Comparison of ENCODE assay signal across 18 mouse cellular contexts in the genomic region with DNA sequence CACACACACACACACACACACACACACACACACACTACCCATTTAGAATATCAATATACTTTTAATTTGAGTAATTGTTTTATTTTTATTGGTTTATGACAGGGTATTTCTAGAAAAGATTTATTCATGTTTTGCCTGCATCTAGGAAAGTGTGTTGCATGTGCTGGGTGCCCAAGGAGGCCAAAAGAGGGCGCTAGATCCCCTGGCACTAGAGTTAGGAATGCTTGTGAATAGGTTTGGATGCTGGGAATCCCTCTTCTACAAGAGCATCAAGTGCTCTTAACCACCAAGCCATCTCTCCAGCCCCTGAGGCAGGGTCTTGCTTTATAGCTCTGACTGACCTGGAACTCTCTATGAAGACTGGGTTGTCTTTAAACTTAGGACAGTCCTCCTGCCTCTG. TPM values are rescaled to one million over a fixed set of nuclear protein-coding genes. Genes with fewer than 3 reads are reported as not detected.
A peak's percentile ranks its signal among the peaks of the same experiment; 100 is the strongest.
DNase-seq lines count a peak whose midpoint lies in the region; ATAC-seq and TF ChIP-seq lines count a peak whose summit lies in the region.
"Had no signal": no experiment of that assay in that cellular context is flagged by ENCODE, and none has a peak within 500 bp of the region (broad histone marks: within the 10 kb centered on the region; RNA-seq: fewer than 3 reads in every experiment).

No protein-coding gene starts in this region.

- intact Hi-C loops in heart, adult 2 months (cut with DNase I) = no loop called here

- no peak overlapping the region for H3K4me2 ChIP-seq in liver, embryonic 11.5 days
- no peak overlapping the region for H3K4me2 ChIP-seq in hindbrain, embryonic 14.5 days (replicated peaks)
- H3K4me2 ChIP-seq: heart, embryonic 13.5 days; hindbrain, embryonic 12.5 days; liver, embryonic 15.5 days had no signal

- no peak overlapping the region for H3K4me3 ChIP-seq in heart, adult 2 months
- H3K4me3 ChIP-seq in liver, adult 2 months (ENCODE audit: insufficient read depth, low read depth, low read length) = no peak overlapping the region
- no peak overlapping the region for H3K4me3 ChIP-seq in liver, embryonic 11.5 days (ENCODE audit: low read depth, low read length)
- no peak overlapping the region for H3K4me3 ChIP-seq in E14TG2a.4 (replicated peaks; ENCODE audit: low read length)
- H3K4me3 ChIP-seq in bone marrow, adult 2 months (replicated peaks; ENCODE audit: control insufficient read depth, low read depth, low read length) = no peak overlapping the region
- H3K4me3 ChIP-seq in hindbrain, embryonic 10.5 days = no peak overlapping the region
- H3K4me3 ChIP-seq in hindbrain, embryonic 14.5 days (replicated peaks; ENCODE audit: low read length) = no peak overlapping the region
- H3K4me3 ChIP-seq: heart, embryonic 13.5 days; hindbrain, embryonic 12.5 days; liver, embryonic 15.5 days had no signal

- H3K4me1 ChIP-seq in heart, adult 2 months (ENCODE audit: control insufficient read depth, insufficient read depth, low read length) = no peaks in the 10 kb centered on the region
- peaks cover 17% of the 10 kb centered on the region for H3K4me1 ChIP-seq in liver, adult 2 months (ENCODE audit: control insufficient read depth, insufficient read depth, low read length)
- no peaks in the 10 kb centered on the region for H3K4me1 ChIP-seq in liver, embryonic 11.5 days (replicated peaks; ENCODE audit: control insufficient read depth, insufficient read depth, low read length)
- no peaks in the 10 kb centered on the region for H3K4me1 ChIP-seq in E14TG2a.4 (replicated peaks; ENCODE audit: low read depth, low read length)
- H3K4me1 ChIP-seq in bone marrow, adult 2 months (ENCODE audit: control insufficient read depth, insufficient read depth, low read length) = no peaks in the 10 kb centered on the region
- no peaks in the 10 kb centered on the region for H3K4me1 ChIP-seq in hindbrain, embryonic 10.5 days (replicated peaks)
- no peaks in the 10 kb centered on the region for H3K4me1 ChIP-seq in hindbrain, embryonic 14.5 days (replicated peaks; ENCODE audit: control insufficient read depth, insufficient read depth, low read length)
- H3K4me1 ChIP-seq: heart, embryonic 13.5 days; hindbrain, embryonic 12.5 days; liver, embryonic 15.5 days had no signal

- peak; percentile 32; the same call in 1 of the 2 replicates for TF ChIP-seq CTCF in heart, adult 2 months (IDR thresholded peaks at IDR 0.05)
- TF ChIP-seq CTCF in liver, adult 2 months (IDR thresholded peaks at IDR 0.05; ENCODE audit: low read depth, low read length) = peak; percentile 59
- peak; percentile 96 for TF ChIP-seq CTCF in E14TG2a.4 (conservative IDR thresholded peaks at IDR 0.05; ENCODE audit: low read length)
- peak; percentile 36; the same call in 1 of the 2 replicates for TF ChIP-seq CTCF in bone marrow, adult 2 months (IDR thresholded peaks at IDR 0.05; ENCODE audit: control insufficient read depth, insufficient read depth, low read length)

- TF ChIP-seq EP300 in heart, adult 2 months (IDR thresholded peaks at IDR 0.05; ENCODE audit: insufficient read depth, low read depth, low read length) = no peak

- no peak overlapping the region for H3K27ac ChIP-seq in heart, adult 2 months
- H3K27ac ChIP-seq in liver, adult 2 months (replicated peaks; ENCODE audit: insufficient read depth, low read depth, low read length) = peak overlapping the region; percentile 46
- H3K27ac ChIP-seq in liver, embryonic 11.5 days (ENCODE audit: low read depth, low read length) = no peak overlapping the region
- no peak overlapping the region for H3K27ac ChIP-seq in bone marrow, adult 2 months (ENCODE audit: control insufficient read depth, insufficient read depth, low read depth, low read length, poor library complexity)
- no peak overlapping the region for H3K27ac ChIP-seq in hindbrain, embryonic 10.5 days
- H3K27ac ChIP-seq in hindbrain, embryonic 14.5 days = no peak overlapping the region
- H3K27ac ChIP-seq: heart, embryonic 13.5 days; hindbrain, embryonic 12.5 days; liver, embryonic 15.5 days had no signal

- H3K36me3 ChIP-seq in heart, adult 2 months (ENCODE audit: control insufficient read depth, insufficient read depth, low read length) = no peaks in the 10 kb centered on the region
- H3K36me3 ChIP-seq in liver, adult 2 months (ENCODE audit: control insufficient read depth, insufficient read depth, low read length) = peaks cover 24% of the 10 kb centered on the region
- H3K36me3 ChIP-seq in liver, embryonic 11.5 days (ENCODE audit: control insufficient read depth, insufficient read depth, low read length) = no peaks in the 10 kb centered on the region
- H3K36me3 ChIP-seq in E14TG2a.4 (ENCODE audit: insufficient read depth, low read length) = no peaks in the 10 kb centered on the region
- H3K36me3 ChIP-seq in hindbrain, embryonic 10.5 days = no peaks in the 10 kb centered on the region
- H3K36me3 ChIP-seq in hindbrain, embryonic 14.5 days (replicated peaks; ENCODE audit: control insufficient read depth, insufficient read depth) = no peaks in the 10 kb centered on the region
- H3K36me3 ChIP-seq: heart, embryonic 13.5 days; hindbrain, embryonic 12.5 days; liver, embryonic 15.5 days had no signal

- H3K9ac ChIP-seq in heart, adult 2 months (ENCODE audit: low read depth, low read length) = no peak overlapping the region
- H3K9ac ChIP-seq in liver, adult 2 months (ENCODE audit: low read depth, low read length) = no peak overlapping the region
- H3K9ac ChIP-seq in liver, embryonic 11.5 days (ENCODE audit: low read depth, low read length) = no peak overlapping the region
- no peak overlapping the region for H3K9ac ChIP-seq in hindbrain, embryonic 14.5 days
- H3K9ac ChIP-seq: heart, embryonic 13.5 days; hindbrain, embryonic 12.5 days; liver, embryonic 15.5 days had no signal

- TF ChIP-seq POLR2A in heart, adult 2 months (IDR thresholded peaks at IDR 0.05; ENCODE audit: insufficient read depth, low read depth, low read length) = no peak
- TF ChIP-seq POLR2A in liver, adult 2 months (IDR thresholded peaks at IDR 0.05; ENCODE audit: extremely low read depth, insufficient read depth, low read length) = no peak
- TF ChIP-seq POLR2A in bone marrow, adult 2 months (IDR thresholded peaks at IDR 0.05; ENCODE audit: borderline replicate concordance, control insufficient read depth, low read depth, low read length) = no peak

- ATAC-seq in liver, embryonic 11.5 days (replicated peaks; ENCODE audit: low FRiP score) = no peak
- no peak for ATAC-seq in hindbrain, embryonic 14.5 days (ENCODE audit: low FRiP score)

- DNase-seq in heart, adult 2 months = no peak
- DNase-seq in heart, postnatal 4 days = no peak
- DNase-seq in liver, adult 2 months (ENCODE audit: extremely low read depth, low read depth, low spot score) = peak; percentile 50
- DNase-seq in liver, embryonic 11.5 days (ENCODE audit: low spot score) = no peak
- DNase-seq in hindbrain, embryonic 10.5 days (ENCODE audit: low spot score) = no peak
- no peak for DNase-seq in hindbrain, embryonic 14.5 days (ENCODE audit: low spot score)
- DNase-seq: adrenal gland, postnatal 25 days; B cell, adult 2 months; cerebellum, postnatal 14 days; gastrocnemius, postnatal 36 days; spleen, adult 18-20 months had no signal

- no peaks in the 10 kb centered on the region for H3K27me3 ChIP-seq in heart, adult 2 months (ENCODE audit: control insufficient read depth, insufficient read depth, low read length)
- H3K27me3 ChIP-seq in liver, adult 2 months (ENCODE audit: control insufficient read depth, insufficient read depth, low read length) = no peaks in the 10 kb centered on the region
- H3K27me3 ChIP-seq in liver, embryonic 11.5 days (replicated peaks; ENCODE audit: control insufficient read depth, insufficient read depth, low read length) = no peaks in the 10 kb centered on the region
- H3K27me3 ChIP-seq in E14TG2a.4 (ENCODE audit: insufficient read depth, low read length) = no peaks in the 10 kb centered on the region
- no peaks in the 10 kb centered on the region for H3K27me3 ChIP-seq in hindbrain, embryonic 10.5 days (ENCODE audit: insufficient read depth, poor library complexity, severe bottlenecking)
- no peaks in the 10 kb centered on the region for H3K27me3 ChIP-seq in hindbrain, embryonic 14.5 days (ENCODE audit: control insufficient read depth, insufficient read depth, low read length)
- H3K27me3 ChIP-seq: heart, embryonic 13.5 days; hindbrain, embryonic 12.5 days; liver, embryonic 15.5 days had no signal

- H3K9me3 ChIP-seq in liver, embryonic 11.5 days (ENCODE audit: control insufficient read depth, low read length) = no peaks in the 10 kb centered on the region
- H3K9me3 ChIP-seq in E14TG2a.4 (ENCODE audit: low read length) = no peaks in the 10 kb centered on the region
- no peaks in the 10 kb centered on the region for H3K9me3 ChIP-seq in hindbrain, embryonic 10.5 days
- H3K9me3 ChIP-seq in hindbrain, embryonic 14.5 days (ENCODE audit: control insufficient read depth, low read length) = no peaks in the 10 kb centered on the region
- H3K9me3 ChIP-seq: heart, embryonic 13.5 days; hindbrain, embryonic 12.5 days; liver, embryonic 15.5 days had no signal

- WGBS in heart, adult 2 months = 23% methylated on average over 1 of the region's 1 CpGs
- 29% methylated on average over 1 of the region's 1 CpGs for WGBS in liver, adult 2 months
- 13% methylated on average over 1 of the region's 1 CpGs for WGBS in liver, embryonic 11.5 days
- 15% methylated on average over 1 of the region's 1 CpGs for WGBS in bone marrow, adult 2 months
- 5% methylated on average over 1 of the region's 1 CpGs for WGBS in hindbrain, embryonic 10.5 days
- WGBS in hindbrain, embryonic 14.5 days = 0% methylated on average over 1 of the region's 1 CpGs

- no peaks in the 10 kb centered on the region for H3K79me2 ChIP-seq in heart, adult 2 months (replicated peaks; ENCODE audit: control insufficient read depth, insufficient read depth, low read length)
- peaks cover 8% of the 10 kb centered on the region; the same call in 1 of the 2 replicates for H3K79me2 ChIP-seq in liver, adult 2 months (ENCODE audit: control insufficient read depth, insufficient read depth, low read length)

RNA-seq across cellular contexts. Expression of a gene that starts 14.7 kb away (rescaled TPM):
- 1 to 10 TPM in 1 of 2 experiments, under 1 TPM in 1; 0.99 to 1.1 TPM for total RNA-seq in heart, adult 2 months (2021)
- polyA plus RNA-seq in heart, adult 2 months (2012; rRNA removed) = 0.55 and 1.1 TPM in 2 replicates
- total RNA-seq in heart, postnatal 4 days (2021) = 1 to 10 TPM; 1.9 to 2.2 TPM
- 67.9 and 68.5 TPM in 2 replicates for total RNA-seq in liver, adult 2 months (2014; rRNA removed)
- polyA plus RNA-seq in liver, adult 2 months (2012; rRNA removed) = 8.7 and 12.1 TPM in 2 replicates
- polyA plus RNA-seq in liver, embryonic 11.5 days (2014; fragmentation: Nextera tagmentation; extraction: Ambion mirVana) = 1.9 and 2.3 TPM in 2 replicates
- polyA plus RNA-seq in bone marrow, adult 2 months (2011; ENCODE audit: insufficient read depth, insufficient read length, low replicate concordance, missing spikeins) = 1.2 TPM in 1 of 2 replicates, not detected in the other
- 4.6 and 4.7 TPM in 2 replicates for polyA plus RNA-seq in hindbrain, embryonic 10.5 days (2016; fragmentation: Nextera tagmentation; extraction: Ambion mirVana)
- polyA plus RNA-seq in hindbrain, embryonic 14.5 days (2014; fragmentation: Nextera tagmentation; extraction: Ambion mirVana) = 2.1 and 2.7 TPM in 2 replicates

RNA-seq across cellular contexts. Expression of a gene that starts 18.8 kb away (rescaled TPM):
- 100 to 1,000 TPM; 110 to 127 TPM for total RNA-seq in heart, adult 2 months (2021)
- 87.1 and 167 TPM in 2 replicates for polyA plus RNA-seq in heart, adult 2 months (2012; rRNA removed)
- 100 to 1,000 TPM; 158 to 161 TPM for total RNA-seq in heart, postnatal 4 days (2021)
- total RNA-seq in liver, adult 2 months (2014; rRNA removed) = 166 and 211 TPM in 2 replicates
- 84.5 and 88.1 TPM in 2 replicates for polyA plus RNA-seq in liver, adult 2 months (2012; rRNA removed)
- polyA plus RNA-seq in liver, embryonic 11.5 days (2014; fragmentation: Nextera tagmentation; extraction: Ambion mirVana) = 326 and 329 TPM in 2 replicates
- 86.1 and 122 TPM in 2 replicates for polyA plus RNA-seq in bone marrow, adult 2 months (2011; ENCODE audit: insufficient read depth, insufficient read length, low replicate concordance, missing spikeins)
- polyA plus RNA-seq in hindbrain, embryonic 10.5 days (2016; fragmentation: Nextera tagmentation; extraction: Ambion mirVana) = 319 and 324 TPM in 2 replicates
- 257 and 275 TPM in 2 replicates for polyA plus RNA-seq in hindbrain, embryonic 14.5 days (2014; fragmentation: Nextera tagmentation; extraction: Ambion mirVana)

RNA-seq across cellular contexts. Expression of a gene that starts 19.0 kb away (rescaled TPM):
- not detected for total RNA-seq in heart, adult 2 months (2021)
- polyA plus RNA-seq in heart, adult 2 months (2012; rRNA removed) = not detected in 2 replicates
- total RNA-seq in heart, postnatal 4 days (2021) = not detected
- total RNA-seq in liver, adult 2 months (2014; rRNA removed) = not detected in 2 replicates
- polyA plus RNA-seq in liver, adult 2 months (2012; rRNA removed) = not detected in 2 replicates
- polyA plus RNA-seq in liver, embryonic 11.5 days (2014; fragmentation: Nextera tagmentation; extraction: Ambion mirVana) = 0.91 and 1.3 TPM in 2 replicates
- 8.6 and 16.1 TPM in 2 replicates for polyA plus RNA-seq in bone marrow, adult 2 months (2011; ENCODE audit: insufficient read depth, insufficient read length, low replicate concordance, missing spikeins)
- polyA plus RNA-seq in hindbrain, embryonic 10.5 days (2016; fragmentation: Nextera tagmentation; extraction: Ambion mirVana) = 0.69 and 1.0 TPM in 2 replicates
- polyA plus RNA-seq in hindbrain, embryonic 14.5 days (2014; fragmentation: Nextera tagmentation; extraction: Ambion mirVana) = 0.38 and 0.71 TPM in 2 replicates
- total RNA-seq: adrenal gland, postnatal 25 days; gastrocnemius, postnatal 36 days; left cerebral cortex, adult 18-20 months; megakaryocyte, adult 5-6 weeks had no signal

RNA-seq across cellular contexts. Expression of a gene that starts 48.9 kb away (rescaled TPM):
- total RNA-seq in heart, adult 2 months (2021) = not detected
- 0.15 TPM in 1 of 2 replicates, not detected in the other for polyA plus RNA-seq in heart, adult 2 months (2012; rRNA removed)
- not detected for total RNA-seq in heart, postnatal 4 days (2021)
- not detected in 2 replicates for total RNA-seq in liver, adult 2 months (2014; rRNA removed)
- polyA plus RNA-seq in liver, adult 2 months (2012; rRNA removed) = not detected in 2 replicates
- polyA plus RNA-seq in liver, embryonic 11.5 days (2014; fragmentation: Nextera tagmentation; extraction: Ambion mirVana) = 0.06 TPM in 1 of 2 replicates, not detected in the other
- not detected in 2 replicates for polyA plus RNA-seq in bone marrow, adult 2 months (2011; ENCODE audit: insufficient read depth, insufficient read length, low replicate concordance, missing spikeins)
- 2.3 and 3.4 TPM in 2 replicates for polyA plus RNA-seq in hindbrain, embryonic 10.5 days (2016; fragmentation: Nextera tagmentation; extraction: Ambion mirVana)
- 4.2 and 6.0 TPM in 2 replicates for polyA plus RNA-seq in hindbrain, embryonic 14.5 days (2014; fragmentation: Nextera tagmentation; extraction: Ambion mirVana)
- total RNA-seq: gastrocnemius, postnatal 36 days; megakaryocyte, adult 5-6 weeks had no signal

Comparison
In these comparisons a context has a peak if more than half of its experiments do, and no peak if none do; other contexts are left out.
1. CTCF ChIP-seq: peak in every context shown above with its lines; median percentile 96 in E14TG2a.4; 59 in liver, adult 2 months; 36 in bone marrow, adult 2 months; 32 in heart, adult 2 months.